Mouse (Mus musculus) WW6 (cell line): ENCODE measurements around the gene Tmem200b.

Experiments used
- DNase-seq: peaks from one replicate; pipeline ENCODE4 v3.0.0-alpha.2; 2013; ENCODE audit warnings: low read depth, low spot score

Gene Tmem200b

DNA sequence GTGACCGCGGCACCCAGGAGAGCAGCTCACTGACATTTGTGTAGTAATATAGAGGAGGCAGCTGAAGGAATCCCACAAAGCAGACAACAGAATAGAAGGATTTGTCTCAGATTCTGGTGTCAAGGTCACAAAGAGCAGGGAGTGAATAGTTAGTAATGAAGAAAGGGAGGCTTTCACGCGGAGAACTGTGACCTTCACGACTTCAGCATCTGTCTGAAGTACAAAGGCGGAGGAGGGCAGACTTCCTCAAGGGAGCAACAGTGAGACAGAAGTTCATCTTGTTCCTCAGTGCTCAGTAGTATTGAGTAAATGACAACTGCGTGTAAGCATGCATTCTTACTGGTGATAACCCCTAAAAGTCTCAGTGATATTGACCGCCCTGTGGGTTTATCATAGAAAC, 29.1 kb downstream of the Tmem200b start:
- no peak for DNase-seq

DNA sequence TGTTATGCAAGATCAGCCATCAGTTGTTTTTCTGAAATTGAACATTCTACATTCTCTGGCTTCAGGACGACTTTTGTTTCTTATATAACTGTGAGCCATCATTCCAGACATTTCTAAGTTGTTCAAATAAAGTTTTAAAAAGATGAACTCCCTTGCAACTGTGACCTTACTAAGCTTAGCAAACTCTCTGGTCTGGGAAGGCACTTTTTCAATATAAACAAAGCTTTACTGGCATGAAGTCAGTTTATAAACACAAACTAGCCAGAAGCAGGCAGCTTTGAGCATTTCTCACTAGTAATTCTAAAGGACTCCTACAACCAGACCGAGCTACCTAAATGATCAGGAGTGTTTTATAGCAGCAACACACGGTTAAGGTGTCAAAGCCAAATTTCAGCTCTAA, 35.6 kb downstream of the Tmem200b start:
- no peak for DNase-seq

DNA sequence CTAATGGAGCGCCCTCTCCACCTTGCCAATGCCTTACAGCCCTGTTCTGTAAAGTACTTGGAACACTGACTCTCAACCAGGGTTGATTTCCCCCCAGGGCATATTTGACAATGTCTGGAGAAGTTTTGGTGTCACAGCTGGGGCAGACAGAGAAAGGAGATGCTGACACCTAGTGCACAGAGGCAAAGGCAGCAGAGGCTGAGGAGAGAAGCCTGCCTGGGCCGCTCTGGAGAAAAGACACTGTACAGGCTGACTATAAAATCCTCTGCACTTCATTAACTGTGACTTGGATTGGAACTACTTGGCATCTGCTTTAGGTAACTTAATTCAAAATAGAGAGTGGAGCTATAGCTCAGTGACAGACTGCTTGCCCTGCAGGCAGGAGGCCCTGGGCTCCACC, 47.3 kb downstream of the Tmem200b start:
- DNase-seq, result no peak

GRCm38 (mm10) chr4:131970244-131970853, 48.8 kb downstream of the Tmem200b start:
- DNase-seq, result no peak
